7 mouse cellular contexts compared by ENCODE assay signal in genomic region chr6:131388040-131389021, GRCm38 (mm10). TPM values are rescaled to one million over a fixed set of nuclear protein-coding genes. Genes with fewer than 3 reads are reported as not detected.
DNase-seq lines count a peak whose midpoint lies in the region; ATAC-seq lines count a peak whose summit lies in the region.

Gene Ybx3 (minus strand): TSS chr6:131388476.

- H3K36me3 ChIP-seq in embryonic facial prominence, embryonic 10.5 days (replicated peaks) = no peaks in the 10 kb centered on the region
- no peaks in the 10 kb centered on the region for H3K36me3 ChIP-seq in midbrain, embryonic 11.5 days (ENCODE audit: control insufficient read depth, insufficient read depth, low read length)

- peak within 1 kb of the TSS; percentile 89 for H3K9ac ChIP-seq in midbrain, embryonic 11.5 days (ENCODE audit: low read length)

- H3K4me3 ChIP-seq in embryonic facial prominence, embryonic 10.5 days = peak within 1 kb of the TSS; percentile 83
- peak within 1 kb of the TSS; percentile 80 for H3K4me3 ChIP-seq in midbrain, embryonic 11.5 days (ENCODE audit: low read depth, low read length)

- peak within 1 kb of the TSS; percentile 51 for H3K4me2 ChIP-seq in midbrain, embryonic 11.5 days

- peaks cover 33% of the 10 kb centered on the region for H3K4me1 ChIP-seq in embryonic facial prominence, embryonic 10.5 days
- H3K4me1 ChIP-seq in midbrain, embryonic 11.5 days (ENCODE audit: control insufficient read depth, insufficient read depth, low read length) = peaks cover 12% of the 10 kb centered on the region; the same call in 1 of the 2 replicates

- H3K27me3 ChIP-seq in embryonic facial prominence, embryonic 10.5 days (replicated peaks; ENCODE audit: low read depth, poor library complexity, severe bottlenecking) = peaks cover 8% of the 10 kb centered on the region; the same call in 1 of the 2 replicates
- no peaks in the 10 kb centered on the region for H3K27me3 ChIP-seq in midbrain, embryonic 11.5 days (ENCODE audit: control insufficient read depth, insufficient read depth, low read length)

- peak within 1 kb of the TSS; percentile 94 for H3K27ac ChIP-seq in embryonic facial prominence, embryonic 10.5 days (replicated peaks)
- peak within 1 kb of the TSS; percentile 36 for H3K27ac ChIP-seq in midbrain, embryonic 11.5 days (ENCODE audit: low read depth, low read length)

- ATAC-seq in granulocyte monocyte progenitor cell, adult 5-6 weeks (replicated peaks; ENCODE audit: poor library complexity, severe bottlenecking) = peak; percentile 60
- peak; percentile 94 for ATAC-seq in midbrain, embryonic 11.5 days (ENCODE audit: low FRiP score)

- H3K9me3 ChIP-seq in embryonic facial prominence, embryonic 10.5 days = no peaks in the 10 kb centered on the region
- H3K9me3 ChIP-seq in midbrain, embryonic 11.5 days (ENCODE audit: control insufficient read depth, low read length) = no peaks in the 10 kb centered on the region

- intact Hi-C loops in left cerebral cortex, postnatal 4 days (cut with DNase I) = no loop called here

- under 1% methylated on average over 107 of the region's 107 CpGs for WGBS in embryonic facial prominence, embryonic 10.5 days
- 2% methylated on average over 69 of the region's 107 CpGs for WGBS in midbrain, embryonic 11.5 days

- DNase-seq in adrenal gland, postnatal 10 days = peak; percentile 94
- peak; percentile 88 for DNase-seq in embryonic facial prominence, embryonic 10.5 days (ENCODE audit: low spot score)
- DNase-seq in kidney, adult 11 months = peak; percentile 86
- DNase-seq in left cerebral cortex, postnatal 4 days = peak; percentile 88
- peak; percentile 92 for DNase-seq in midbrain, embryonic 11.5 days (ENCODE audit: low spot score, missing footprints)
- peak; percentile 73 for DNase-seq in skeletal muscle tissue, adult 2 months (ENCODE audit: low read depth, low spot score)

RNA-seq across cellular contexts. Expression of gene Ybx3, which starts in this region (rescaled TPM):
- 100 to 1,000 TPM; 245 to 254 TPM for total RNA-seq in adrenal gland, postnatal 10 days (2021)
- 44.2 and 44.7 TPM in 2 replicates for polyA plus RNA-seq in embryonic facial prominence, embryonic 10.5 days (2016; fragmentation: Nextera tagmentation; extraction: Ambion mirVana)
- 324 and 391 TPM in 2 replicates for total RNA-seq in granulocyte monocyte progenitor cell, adult 5-6 weeks (2014; fragmentation: Nextera tagmentation)
- 563 and 635 TPM in 2 replicates for total RNA-seq in granulocyte monocyte progenitor cell, adult 5-6 weeks (2017)
- total RNA-seq in left cerebral cortex, postnatal 4 days (2021) = 100 to 1,000 TPM; 153 to 174 TPM
- 36.3 and 38.6 TPM in 2 replicates for polyA plus RNA-seq in midbrain, embryonic 11.5 days (2014; fragmentation: Nextera tagmentation; extraction: Ambion mirVana)

Comparison
In these comparisons a context has a peak if more than half of its experiments do, and no peak if none do; other contexts are left out.
1. Peak in every context shown above with its lines: DNase-seq, ATAC-seq, H3K4me3 ChIP-seq and H3K27ac ChIP-seq.